Comparison of ENCODE assay signal across 9 mouse cellular contexts in genomic region chr17:84256278-84256819, GRCm38 (mm10).
DNase-seq lines count a peak whose midpoint lies in the region; ATAC-seq and TF ChIP-seq lines count a peak whose summit lies in the region.
"Had no signal": no experiment of that assay in that cellular context is flagged by ENCODE, and none has a peak within 500 bp of the region (broad histone marks: within the 10 kb centered on the region; RNA-seq: fewer than 3 reads in every experiment).

No protein-coding gene starts in this region.

- H3K27ac ChIP-seq in limb, embryonic 14.5 days (replicated peaks; ENCODE audit: low read depth, low read length) = peak overlapping the region; percentile 11; the same call in 1 of the 2 replicates
- no peak overlapping the region for H3K27ac ChIP-seq in heart, embryonic 11.5 days (ENCODE audit: low read depth, low read length)

- H3K9me3 ChIP-seq in limb, embryonic 14.5 days (ENCODE audit: control insufficient read depth, low read length) = no peaks in the 10 kb centered on the region
- no peaks in the 10 kb centered on the region for H3K9me3 ChIP-seq in heart, embryonic 11.5 days (replicated peaks; ENCODE audit: control insufficient read depth, low read length)
- H3K9me3 ChIP-seq: hindbrain, embryonic 15.5 days had no signal

- TF ChIP-seq POLR2A in limb, embryonic 14.5 days (IDR thresholded peaks at IDR 0.05; ENCODE audit: borderline replicate concordance, extremely low read depth, insufficient read depth, insufficient read length) = no peak

- H3K36me3 ChIP-seq in limb, embryonic 14.5 days (ENCODE audit: control insufficient read depth, insufficient read depth, low read length) = no peaks in the 10 kb centered on the region
- no peaks in the 10 kb centered on the region for H3K36me3 ChIP-seq in heart, embryonic 11.5 days (ENCODE audit: control insufficient read depth, insufficient read depth, low read length)
- H3K36me3 ChIP-seq: hindbrain, embryonic 15.5 days had no signal

- in situ Hi-C loops in Patski (cut with MboI; ENCODE audit: low pct_unique_long_range_greater_than_20kb) = no loop called here

- CTCF ChIA-PET in Patski (lab: Charles Lee) = interaction anchor here (1.0 to 2.1 kb wide), 7 partner anchors 8 to 128 kb away, joined by 3 to 10 read pairs (median 4); no protein-coding TSS in a partner anchor

- H3K4me2 ChIP-seq in limb, embryonic 14.5 days (replicated peaks; ENCODE audit: low read depth, low read length, severe bottlenecking) = no peak overlapping the region
- H3K4me2 ChIP-seq in heart, embryonic 11.5 days = no peak overlapping the region
- H3K4me2 ChIP-seq: hindbrain, embryonic 15.5 days had no signal

- peak; percentile 28 for DNase-seq in kidney, adult 11 months
- no peak for DNase-seq in kidney, postnatal 4 days
- DNase-seq in Patski (ENCODE audit: low read depth, low spot score) = no peak
- peak; percentile 31 for DNase-seq in embryo, embryonic 9.5 days (ENCODE audit: extremely low spot score)
- no peak for DNase-seq in limb, embryonic 14.5 days (ENCODE audit: low spot score)
- DNase-seq in liver = no peak
- DNase-seq: cerebellum, postnatal 25 days had no signal

- peak; percentile 23 for ATAC-seq in Patski
- ATAC-seq in limb, embryonic 14.5 days (ENCODE audit: low FRiP score, low read depth) = no peak
- ATAC-seq in heart, embryonic 11.5 days (replicated peaks; ENCODE audit: insufficient number of reproducible peaks, low FRiP score, low TSS enrichment) = no peak

- peaks cover 42% of the 10 kb centered on the region for H3K4me1 ChIP-seq in limb, embryonic 14.5 days (ENCODE audit: control insufficient read depth, insufficient read depth, low read length)
- H3K4me1 ChIP-seq in heart, embryonic 11.5 days (ENCODE audit: control insufficient read depth, insufficient read depth, low read length) = peaks cover 17% of the 10 kb centered on the region

- WGBS in limb, embryonic 14.5 days = 48% methylated on average over 9 of the region's 9 CpGs
- WGBS in heart, embryonic 11.5 days (ENCODE audit: insufficient replicate concordance) = 59% methylated on average over 9 of the region's 9 CpGs

- no peaks in the 10 kb centered on the region for H3K27me3 ChIP-seq in Patski
- H3K27me3 ChIP-seq in limb, embryonic 14.5 days (ENCODE audit: control insufficient read depth, insufficient read depth, low read length) = no peaks in the 10 kb centered on the region
- H3K27me3 ChIP-seq in heart, embryonic 11.5 days (ENCODE audit: control insufficient read depth, insufficient read depth, low read length) = no peaks in the 10 kb centered on the region
- H3K27me3 ChIP-seq: hindbrain, embryonic 15.5 days had no signal

- POLR2A ChIA-PET in Patski (lab: Charles Lee) = interaction anchor here (0.6 to 1.0 kb wide), 2 partner anchors 8 to 49 kb away, joined by 3 to 4 read pairs; no protein-coding TSS in a partner anchor

- TF ChIP-seq CTCF in Patski (IDR thresholded peaks at IDR 0.05) = no peak

- no peak overlapping the region for H3K4me3 ChIP-seq in limb, embryonic 14.5 days (replicated peaks; ENCODE audit: low read length)
- no peak overlapping the region for H3K4me3 ChIP-seq in heart, embryonic 11.5 days (ENCODE audit: low read depth, low read length)
- H3K4me3 ChIP-seq: hindbrain, embryonic 15.5 days had no signal

- H3K9ac ChIP-seq in limb, embryonic 14.5 days (ENCODE audit: low read depth, low read length, severe bottlenecking) = no peak overlapping the region
- H3K9ac ChIP-seq in heart, embryonic 11.5 days (ENCODE audit: low read depth, low read length) = no peak overlapping the region
- H3K9ac ChIP-seq: hindbrain, embryonic 15.5 days had no signal

Comparison
In these comparisons a context has a peak if more than half of its experiments do, and no peak if none do; other contexts are left out.
1. DNase-seq: peak in kidney, adult 11 months (single experiment) and embryo, embryonic 9.5 days (single experiment); none in kidney, postnatal 4 days (0 of 2), Patski (single experiment), limb, embryonic 14.5 days (single experiment) and liver (single experiment).